Mouse (Mus musculus) olfactory bulb, adult 2 months (tissue): ENCODE data around the gene Jade1.

Source experiments
- CTCF ChIP-seq: fragments of 200-500 bp; IDR thresholded peaks from 2 replicates; pipeline ENCODE4 v1.5.1; 2012; ENCODE audit warnings: low read depth, mild to moderate bottlenecking, low read length, moderate library complexity; ENCODE audit not compliant: insufficient read depth
- POLR2A ChIP-seq: fragments of 200-500 bp; IDR thresholded peaks from 2 replicates; pipeline ENCODE4 v1.6.1; 2012; ENCODE audit warnings: mild to moderate bottlenecking, low read depth, low read length, moderate library complexity; ENCODE audit not compliant: insufficient read depth

DNA sequence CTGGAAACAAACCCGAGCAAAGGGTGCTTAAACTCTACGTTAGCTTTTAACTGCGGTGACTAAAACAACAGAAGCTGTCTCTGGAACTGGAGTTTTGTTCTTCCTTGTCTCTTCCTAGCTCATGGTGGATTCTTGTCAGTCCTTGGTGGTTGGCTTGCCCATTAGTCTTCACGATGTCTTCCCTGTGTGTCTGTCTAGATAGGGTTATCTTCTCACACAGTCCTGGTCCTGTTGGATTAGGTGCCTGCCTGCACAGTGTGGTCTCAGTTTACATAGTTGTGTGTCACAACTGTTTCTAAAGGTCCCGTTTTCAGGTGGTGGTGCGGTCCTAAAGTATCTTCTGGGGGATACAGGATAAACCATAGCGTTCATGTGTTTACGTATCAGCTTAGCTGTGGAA is 41.5 kb downstream of the Jade1 start:
- TF ChIP-seq POLR2A: no peak
- no peak for TF ChIP-seq CTCF
